8 mouse cellular contexts compared by ENCODE assay signal in genomic region chr1:156921290-156921994, GRCm38 (mm10). TPM values are rescaled to one million over a fixed set of nuclear protein-coding genes. Genes with fewer than 3 reads are reported as not detected.
DNase-seq lines count a peak whose midpoint lies in the region; ATAC-seq and TF ChIP-seq lines count a peak whose summit lies in the region.
"Had no signal": no experiment of that assay in that cellular context is flagged by ENCODE, and none has a peak within 500 bp of the region (broad histone marks: within the 10 kb centered on the region; RNA-seq: fewer than 3 reads in every experiment).

No protein-coding gene starts in this region.

- 0 out of 2 replicates have a peak, but pooled peaks cover 3% of the 10 kb centered on the region for H3K36me3 ChIP-seq in midbrain, embryonic 10.5 days
- H3K36me3 ChIP-seq in midbrain, embryonic 16.5 days (ENCODE audit: control insufficient read depth, insufficient read depth, low read length), result 0 out of 2 replicates have a peak, but pooled peaks cover 3% of the 10 kb centered on the region
- H3K36me3 ChIP-seq in hindbrain, embryonic 13.5 days, result no peaks in the 10 kb centered on the region
- H3K36me3 ChIP-seq in forebrain, postnatal 0 days (ENCODE audit: insufficient read depth), result no peaks in the 10 kb centered on the region; the same call in 1 of the 2 replicates

- peak overlapping the region; percentile 50; the same call in 1 of the 2 replicates for H3K27ac ChIP-seq in midbrain, embryonic 10.5 days (replicated peaks)
- no peak overlapping the region for H3K27ac ChIP-seq in midbrain, embryonic 16.5 days (ENCODE audit: low read length)
- H3K27ac ChIP-seq in hindbrain, embryonic 13.5 days, result 0 out of 2 replicates have a peak overlapping the region, but pooled peaks have one; percentile 23
- H3K27ac ChIP-seq in forebrain, postnatal 0 days (ENCODE audit: low read depth, low read length), result no peak overlapping the region

- H3K4me3 ChIP-seq in midbrain, embryonic 10.5 days, result no peak overlapping the region
- no peak overlapping the region for H3K4me3 ChIP-seq in midbrain, embryonic 16.5 days (ENCODE audit: low read depth, low read length)
- H3K4me3 ChIP-seq in hindbrain, embryonic 13.5 days, result no peak overlapping the region
- H3K4me3 ChIP-seq in forebrain, postnatal 0 days (ENCODE audit: low read depth, low read length), result no peak overlapping the region
- H3K4me3 ChIP-seq: myocyte had no signal

- WGBS in midbrain, embryonic 10.5 days, result 71% methylated on average over 12 of the region's 12 CpGs
- 61% methylated on average over 12 of the region's 12 CpGs for WGBS in midbrain, embryonic 16.5 days
- WGBS in hindbrain, embryonic 13.5 days, result 74% methylated on average over 12 of the region's 12 CpGs
- WGBS in forebrain, postnatal 0 days, result 66% methylated on average over 12 of the region's 12 CpGs

- no peaks in the 10 kb centered on the region for H3K27me3 ChIP-seq in midbrain, embryonic 10.5 days (ENCODE audit: low read depth, poor library complexity, severe bottlenecking)
- H3K27me3 ChIP-seq in midbrain, embryonic 16.5 days (ENCODE audit: control insufficient read depth, insufficient read depth, low read depth, low read length), result no peaks in the 10 kb centered on the region
- no peaks in the 10 kb centered on the region for H3K27me3 ChIP-seq in hindbrain, embryonic 13.5 days
- no peaks in the 10 kb centered on the region for H3K27me3 ChIP-seq in forebrain, postnatal 0 days (ENCODE audit: insufficient read depth, low read length)

- no peak for DNase-seq in midbrain, embryonic 10.5 days (ENCODE audit: low spot score)
- DNase-seq in brain, adult 2 months (ENCODE audit: low read depth, low spot score), result peak; percentile 36
- peak; percentile 57 to 60 for DNase-seq in spleen, adult 18-20 months
- DNase-seq in frontal cortex, postnatal 25 days (ENCODE audit: low spot score in 2 of 2), result no peak
- DNase-seq in forebrain, postnatal 0 days, result no peak

- peaks cover 34% of the 10 kb centered on the region for H3K4me1 ChIP-seq in midbrain, embryonic 10.5 days
- peaks cover 17% of the 10 kb centered on the region for H3K4me1 ChIP-seq in midbrain, embryonic 16.5 days (ENCODE audit: control insufficient read depth, insufficient read depth, low read length)
- peaks cover 24% of the 10 kb centered on the region for H3K4me1 ChIP-seq in hindbrain, embryonic 13.5 days (replicated peaks)
- H3K4me1 ChIP-seq in forebrain, postnatal 0 days (ENCODE audit: insufficient read depth), result no peaks in the 10 kb centered on the region

- H3K9ac ChIP-seq in midbrain, embryonic 16.5 days (ENCODE audit: low read depth, low read length), result no peak overlapping the region
- no peak overlapping the region for H3K9ac ChIP-seq in hindbrain, embryonic 13.5 days
- H3K9ac ChIP-seq in forebrain, postnatal 0 days, result no peak overlapping the region

- H3K4me2 ChIP-seq in midbrain, embryonic 16.5 days (ENCODE audit: low read length), result no peak overlapping the region
- H3K4me2 ChIP-seq in hindbrain, embryonic 13.5 days, result no peak overlapping the region
- H3K4me2 ChIP-seq in forebrain, postnatal 0 days (ENCODE audit: low read depth), result no peak overlapping the region

- no peak for TF ChIP-seq CTCF in forebrain, postnatal 0 days (IDR thresholded peaks at IDR 0.05; ENCODE audit: low read depth)

- no peak for ATAC-seq in midbrain, embryonic 16.5 days
- no peak for ATAC-seq in hindbrain, embryonic 13.5 days (ENCODE audit: low FRiP score)
- ATAC-seq in forebrain, postnatal 0 days, result no peak

- H3K9me3 ChIP-seq in midbrain, embryonic 10.5 days (replicated peaks), result no peaks in the 10 kb centered on the region
- H3K9me3 ChIP-seq in midbrain, embryonic 16.5 days (replicated peaks; ENCODE audit: control insufficient read depth, low read length, poor library complexity, severe bottlenecking), result no peaks in the 10 kb centered on the region
- no peaks in the 10 kb centered on the region for H3K9me3 ChIP-seq in hindbrain, embryonic 13.5 days
- H3K9me3 ChIP-seq in forebrain, postnatal 0 days (ENCODE audit: low read length), result no peaks in the 10 kb centered on the region

RNA-seq across cellular contexts. Expression of gene Ralgps2, which starts 18.0 kb away (rescaled TPM):
- polyA plus RNA-seq in midbrain, embryonic 10.5 days (2016; fragmentation: Nextera tagmentation; extraction: Ambion mirVana), result 92.8 and 96.8 TPM in 2 replicates
- 78.1 and 99.7 TPM in 2 replicates for polyA plus RNA-seq in midbrain, embryonic 16.5 days (2015; fragmentation: Nextera tagmentation; extraction: Ambion mirVana)
- polyA plus RNA-seq in hindbrain, embryonic 13.5 days (2015; fragmentation: Nextera tagmentation; extraction: Ambion mirVana), result 118 TPM in 2 replicates
- 94.9 and 101 TPM in 2 replicates for total RNA-seq in forebrain, postnatal 0 days (2014; rRNA removed)
- 59.7 and 85.9 TPM in 2 replicates for polyA plus RNA-seq in forebrain, postnatal 0 days (2015; fragmentation: Nextera tagmentation; extraction: Ambion mirVana)

Comparison
In these comparisons a context has a peak if more than half of its experiments do, and no peak if none do; other contexts are left out.
1. H3K27ac ChIP-seq: peak in midbrain, embryonic 10.5 days (single experiment) and hindbrain, embryonic 13.5 days (single experiment); none in midbrain, embryonic 16.5 days (single experiment) and forebrain, postnatal 0 days (single experiment).
2. DNase-seq: peak in brain, adult 2 months (single experiment) and spleen, adult 18-20 months (2 of 2); none in midbrain, embryonic 10.5 days (single experiment), frontal cortex, postnatal 25 days (0 of 2) and forebrain, postnatal 0 days (single experiment).